Mouse (Mus musculus): ENCODE results near the gene C530008M17Rik.

DNA sequence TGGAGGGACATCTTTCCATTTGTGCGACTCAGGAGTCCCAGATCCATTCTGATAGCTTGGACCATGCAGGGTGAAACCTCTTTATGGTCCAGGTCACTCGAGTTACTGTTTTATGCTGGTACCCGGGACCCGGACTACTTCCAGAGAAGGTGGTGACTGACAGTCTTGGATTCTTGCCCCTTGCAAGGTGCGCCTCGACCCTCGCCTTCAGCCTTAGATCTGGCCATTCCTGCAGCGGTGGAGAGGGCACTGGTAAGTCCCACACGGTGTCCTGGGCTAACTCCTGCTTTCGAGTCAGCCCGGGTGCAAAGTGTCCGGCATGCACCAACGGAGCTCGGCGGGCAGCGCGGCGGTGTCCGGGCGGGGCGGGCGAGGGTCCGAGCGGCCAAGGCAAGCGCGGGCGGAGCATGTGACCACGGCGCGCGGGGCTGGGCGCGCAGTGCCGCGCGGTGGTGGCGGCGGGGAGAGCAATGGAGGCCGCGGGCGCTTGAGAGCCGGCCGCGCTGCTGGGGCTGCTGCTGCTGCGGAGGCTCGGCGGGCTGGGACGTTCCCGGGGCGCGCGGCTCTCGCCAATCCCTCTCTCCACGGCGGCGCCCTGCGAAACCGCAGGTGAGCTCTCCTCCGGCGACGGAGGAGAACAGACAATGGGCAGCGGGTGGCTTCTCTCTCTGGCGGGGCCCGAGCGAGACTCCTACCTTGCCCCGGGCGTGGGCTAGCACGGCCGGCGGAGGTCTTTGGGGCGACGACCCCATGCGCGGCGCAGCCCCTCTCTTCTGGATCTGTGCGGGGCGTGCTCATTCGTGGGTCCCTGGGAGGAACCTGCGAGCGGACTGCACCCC lies 1.2 kb downstream of the C530008M17Rik start:
- TF ChIP-seq CTCF (IDR thresholded peaks at IDR 0.05) (peak; percentile 45), EP300 (IDR thresholded peaks at IDR 0.05) (no peak)

Measured in lung, postnatal 0 days (tissue).